Mouse (Mus musculus): ENCODE data around the gene Tenm2.

DNA sequence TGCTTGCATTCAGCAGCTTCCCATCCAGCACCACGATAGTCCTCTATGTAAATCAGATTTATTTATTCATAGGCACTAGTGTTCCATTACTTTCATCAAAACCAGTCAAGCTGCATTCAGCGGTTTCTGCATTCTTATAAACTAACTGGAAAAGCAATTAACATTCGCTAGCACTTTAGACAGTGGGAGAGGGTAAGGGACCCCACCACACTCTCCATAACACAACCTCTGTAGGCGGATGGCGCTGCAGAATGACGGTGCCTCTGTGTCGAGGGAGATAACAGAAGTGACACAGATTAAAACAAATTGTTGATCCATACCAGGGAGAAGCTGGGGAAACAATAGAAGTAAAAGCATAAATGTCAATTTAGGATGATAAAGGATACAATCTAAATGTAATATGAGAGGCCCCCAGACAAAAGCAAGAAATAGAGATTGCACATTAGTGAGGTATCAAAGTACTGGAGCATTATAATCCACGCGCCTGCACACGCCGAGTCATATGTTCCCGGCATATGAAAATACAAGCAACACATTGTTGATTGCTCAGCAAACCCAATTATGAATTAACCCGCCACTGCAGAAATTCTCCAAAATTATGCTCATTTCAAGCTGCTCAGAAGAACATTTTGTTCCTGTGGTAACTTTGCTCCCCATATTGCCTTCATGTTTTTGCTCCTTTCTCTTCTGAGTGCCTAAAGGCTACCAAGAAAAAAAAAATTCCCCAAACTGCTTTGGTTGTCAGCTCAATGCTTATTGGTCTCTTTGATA, 904.2 kb downstream of the Tenm2 start:
- no peak for TF ChIP-seq CTCF (IDR thresholded peaks at IDR 0.05 in 2 of 3, conservative IDR thresholded peaks at IDR 0.05 in 1 of 3; ENCODE audit: control insufficient read depth in 1 of 3, insufficient read depth in 1 of 3, low read depth in 2 of 3, low read length in 3 of 3, poor library complexity in 1 of 3, severe bottlenecking in 1 of 3)
- no peak for TF ChIP-seq TAL1 (IDR thresholded peaks at IDR 0.05; ENCODE audit: low read length)
- no peak for TF ChIP-seq ZC3H11A (IDR thresholded peaks at IDR 0.05; ENCODE audit: low read depth, low read length)
- TF ChIP-seq NELFE (IDR thresholded peaks at IDR 0.05; ENCODE audit: low read depth, low read length), result no peak
- TF ChIP-seq GABPA (IDR thresholded peaks at IDR 0.05; ENCODE audit: low read depth, low read length), result no peak

Data from MEL (cell line).